Mouse (Mus musculus) natural killer cell, adult 2 months (primary cell): ENCODE data around the gene Zbtb21.
"Not testable (repeated sequence)": the region's sequence is repeated elsewhere in the genome, so short reads cannot be mapped to it uniquely, and the experiment has no call there.

Experiments
- DNase-seq, 2 experiments: peaks; one replicate each; pipeline ENCODE4 v3.0.0; 2022; ENCODE audit warnings: low spot score in 2 of 2

Zbtb21 gene

DNA sequence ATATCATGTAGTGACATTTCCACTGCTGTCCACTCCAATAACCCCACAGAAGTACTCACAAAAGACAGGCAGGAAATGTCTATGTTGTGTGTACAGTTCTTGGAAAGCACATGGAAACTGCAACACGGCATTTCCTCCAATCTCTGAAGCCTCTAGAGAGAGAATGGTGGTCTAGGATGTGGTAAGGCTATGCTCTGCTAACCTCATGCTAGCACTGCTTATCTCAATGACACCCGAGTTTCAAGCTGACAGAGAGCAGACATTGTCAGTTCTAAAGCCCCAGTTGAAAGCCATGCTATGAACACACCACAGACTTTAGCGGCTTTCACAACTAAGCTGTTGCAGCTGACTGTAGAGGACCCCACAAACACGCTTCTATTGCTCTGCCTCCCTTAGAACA lies 13.6 kb downstream of the Zbtb21 start:
- DNase-seq: no peak

DNA sequence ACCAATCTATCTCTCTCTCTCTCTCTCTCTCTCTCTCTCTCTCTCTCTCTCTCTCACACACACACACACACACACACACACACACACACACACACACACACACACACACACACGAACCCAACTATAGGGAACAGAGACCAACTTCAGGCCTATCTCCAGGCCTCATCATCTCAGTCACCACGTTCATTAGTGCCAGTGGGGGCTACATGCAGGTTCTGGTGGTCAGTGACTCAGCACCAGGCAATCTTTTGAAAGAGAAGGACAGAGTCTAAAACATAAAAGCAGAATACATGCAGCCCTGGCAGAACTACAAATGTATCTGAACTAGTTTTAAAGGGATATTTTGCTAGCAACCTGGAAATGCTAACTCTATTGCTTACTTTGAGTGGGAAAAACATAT lies 15.4 kb downstream of the Zbtb21 start:
- not testable (repeated sequence) for DNase-seq

DNA sequence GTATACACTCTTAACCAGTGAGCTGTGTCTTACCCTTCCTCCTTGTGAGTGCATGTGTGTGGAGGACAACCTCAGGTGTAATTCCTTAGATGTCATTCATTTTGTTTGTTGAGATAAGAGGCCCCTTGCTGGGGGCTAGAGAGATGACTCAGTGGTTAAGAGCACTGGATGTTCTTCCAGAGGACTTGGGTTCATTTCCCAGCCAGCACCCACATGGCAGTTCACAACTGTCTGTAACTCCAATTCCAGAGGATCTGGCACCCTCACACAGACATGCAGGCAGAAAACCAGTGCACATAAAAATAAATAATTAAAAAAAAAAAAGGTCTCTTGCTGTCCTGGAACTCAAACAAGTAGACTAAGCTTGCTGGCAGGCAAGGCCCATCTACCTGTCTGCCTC lies 20.6 kb downstream of the Zbtb21 start:
- DNase-seq: no peak

GRCm38 (mm10) chr16:97940471-97940973 lies 21.9 kb downstream of the Zbtb21 start:
- DNase-seq: no peak

- DNase-seq: no peak
These were observed 26.6 kb downstream of the Zbtb21 start for GRCm38 (mm10) chr16:97935815-97936214.

- DNase-seq: no peak
These were observed 32.2 kb downstream of the Zbtb21 start for GRCm38 (mm10) chr16:97930231-97930630.

DNA sequence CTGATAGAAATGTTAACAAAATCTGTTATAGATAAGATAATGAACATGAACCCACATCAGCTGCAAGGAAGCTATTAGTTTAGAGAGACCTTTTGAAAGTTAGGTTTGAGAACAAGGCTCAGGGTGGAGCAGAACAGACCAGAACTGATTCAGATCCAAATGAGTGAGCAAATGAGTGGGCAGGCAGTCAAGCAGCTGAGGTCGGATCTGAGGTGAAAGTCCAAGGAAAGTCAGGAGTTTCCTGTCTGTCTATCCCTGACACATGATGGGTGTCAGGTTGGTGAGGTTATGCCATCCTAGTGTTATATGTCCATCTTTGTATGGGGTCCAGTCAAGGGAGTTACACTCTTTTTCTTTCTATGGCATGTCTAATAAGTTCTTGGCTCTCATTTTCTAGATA lies 32.9 kb downstream of the Zbtb21 start:
- no peak for DNase-seq

DNA sequence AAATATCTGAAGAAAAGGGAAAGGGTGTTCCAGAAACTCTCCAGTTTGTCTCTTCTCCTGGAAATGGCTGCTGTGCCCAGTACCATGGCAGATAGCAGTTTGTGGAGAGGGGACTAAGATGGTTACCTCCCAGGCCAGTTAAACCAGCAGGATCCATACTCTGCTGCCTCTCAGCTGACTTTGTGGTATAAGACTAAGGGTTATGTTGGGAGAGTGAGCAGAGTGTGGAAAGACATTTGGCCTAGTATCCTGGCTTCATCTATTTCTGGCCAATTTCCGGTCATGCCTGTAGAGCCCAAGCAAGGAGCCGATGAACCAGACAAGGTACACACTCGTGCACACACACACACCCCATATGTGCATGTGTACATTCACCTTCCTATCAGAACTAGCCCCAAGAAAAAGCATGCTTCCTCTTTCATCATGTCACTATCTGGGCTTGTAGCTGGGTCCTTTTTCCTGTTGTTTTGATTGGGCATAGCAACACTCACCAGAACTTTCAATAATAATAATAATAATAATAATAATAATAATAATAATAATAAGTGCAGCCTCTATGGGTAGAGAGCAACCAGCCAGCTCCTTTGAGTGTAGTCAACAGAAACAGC lies 35.0 kb downstream of the Zbtb21 start:
- DNase-seq: no peak

- no peak for DNase-seq
These were observed 36.0 kb downstream of the Zbtb21 start for GRCm38 (mm10) chr16:97926381-97926780.

DNA sequence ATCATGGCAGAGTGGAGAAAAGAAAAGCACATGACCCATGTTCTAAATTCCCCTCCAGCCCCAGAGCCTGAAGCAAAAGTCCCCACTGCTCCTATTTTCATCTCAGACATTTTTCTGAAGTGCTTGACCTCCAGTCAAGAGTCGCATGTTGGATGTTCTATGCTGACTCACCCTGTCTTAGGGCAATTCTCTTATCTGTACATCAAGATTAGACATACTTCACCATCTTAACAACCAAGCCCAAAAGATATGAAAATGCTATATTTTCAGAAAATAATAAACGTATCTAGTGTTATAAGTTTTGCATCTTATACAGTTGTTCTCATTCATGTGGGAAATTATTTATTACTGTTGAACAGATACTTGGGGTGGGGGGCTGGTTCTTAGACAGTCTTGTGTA lies 36.7 kb downstream of the Zbtb21 start:
- no peak for DNase-seq

DNA sequence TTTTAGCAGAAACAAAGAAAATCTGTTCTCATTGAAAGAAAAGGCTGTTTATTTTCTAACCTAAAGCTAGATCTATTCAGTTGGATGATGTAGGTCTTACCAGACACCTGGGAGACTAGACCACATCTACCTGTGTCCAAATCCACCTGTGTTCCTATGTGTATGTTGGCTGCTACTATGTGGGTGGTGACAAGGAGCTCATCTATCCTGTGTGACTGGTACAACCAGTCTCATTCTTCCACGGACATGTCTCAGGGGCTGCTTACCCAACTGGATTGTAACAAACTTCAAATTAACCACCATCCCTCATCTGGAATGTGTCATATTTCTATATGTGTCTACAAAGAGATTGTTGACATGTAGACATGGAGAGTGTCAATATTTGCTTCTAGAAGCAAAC lies 38.7 kb downstream of the Zbtb21 start:
- no peak for DNase-seq

GRCm38 (mm10) chr16:97922779-97923126 lies 39.7 kb downstream of the Zbtb21 start:
- no peak for DNase-seq

DNA sequence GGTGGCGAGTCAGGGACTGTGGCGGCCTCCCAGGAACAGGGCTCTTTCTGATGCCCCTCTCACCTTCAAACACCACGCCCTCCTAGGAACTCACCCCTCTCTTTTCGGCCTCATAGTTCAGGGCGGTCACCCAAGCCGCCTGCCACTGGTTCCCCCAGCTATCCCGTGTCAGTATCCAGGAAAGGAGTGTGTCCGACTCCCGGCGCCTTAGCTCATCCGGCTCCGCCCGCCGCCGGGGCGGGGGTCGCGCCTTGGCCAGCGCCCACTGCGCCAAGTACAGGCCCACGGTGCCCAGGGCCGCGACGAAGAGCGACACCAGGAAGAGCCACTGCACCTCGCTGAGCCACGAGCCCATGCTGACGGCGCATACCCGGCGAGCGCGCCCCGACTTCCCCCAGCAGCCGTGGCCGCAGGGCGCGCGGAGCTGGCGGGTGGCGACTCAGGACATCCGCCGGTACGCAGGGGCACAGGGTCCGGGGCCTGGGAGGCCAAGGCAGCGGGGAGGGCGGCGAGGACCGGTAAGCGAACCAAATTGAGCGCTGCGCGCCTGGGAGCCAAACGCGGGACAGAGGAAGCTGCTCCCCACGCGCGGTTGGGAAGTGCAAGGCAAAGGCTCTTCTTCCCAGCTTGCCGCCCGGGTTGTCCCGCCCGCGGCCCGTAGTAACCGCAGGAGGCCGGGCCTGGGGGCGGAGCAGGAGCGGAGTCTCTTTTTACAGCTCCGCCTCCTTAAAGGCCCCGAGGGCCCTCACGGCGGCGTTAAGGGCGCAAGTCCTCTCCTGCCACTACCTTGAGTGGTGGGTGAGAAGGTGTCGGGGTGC lies 40.3 kb downstream of the Zbtb21 start:
- DNase-seq: peak; percentile 66

DNA sequence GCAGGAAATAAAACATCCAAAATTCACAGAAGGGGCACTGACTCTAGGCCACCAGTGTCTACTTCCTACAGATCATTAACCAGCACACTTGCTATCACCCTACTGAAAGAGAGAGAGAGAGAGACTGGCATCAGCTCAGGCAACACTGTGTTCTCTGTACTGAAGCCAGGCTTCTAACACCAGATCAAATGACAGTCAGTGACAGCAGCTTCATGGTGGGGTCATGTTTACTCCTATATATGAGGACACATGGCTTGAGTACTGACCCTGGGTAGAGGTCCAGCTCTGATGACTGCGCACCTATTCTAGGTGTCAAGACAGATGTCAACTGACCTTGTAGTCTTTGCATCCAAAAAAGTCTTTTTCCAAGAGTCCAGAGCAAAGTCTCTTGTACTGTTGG lies 41.8 kb downstream of the Zbtb21 start:
- no peak for DNase-seq

DNA sequence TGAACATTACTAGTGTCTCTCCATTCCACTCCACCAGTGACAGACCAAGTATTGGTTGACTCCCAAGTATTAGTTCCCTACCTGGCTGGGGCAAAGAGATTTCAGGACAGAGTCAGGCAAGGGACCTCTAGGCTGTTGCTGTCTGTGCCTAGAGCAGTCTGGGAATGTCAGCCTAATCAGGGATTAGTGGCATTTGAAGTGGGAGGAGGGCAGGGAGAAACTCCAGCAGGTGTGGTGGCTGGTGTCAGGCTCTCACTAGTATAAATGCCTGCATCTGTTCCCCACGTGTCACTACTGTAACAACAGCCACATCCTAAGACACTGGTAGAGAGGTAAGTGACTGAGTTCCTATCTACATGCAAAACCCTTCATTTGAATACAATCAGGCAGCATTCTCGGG lies 42.6 kb downstream of the Zbtb21 start:
- DNase-seq: no peak

DNA sequence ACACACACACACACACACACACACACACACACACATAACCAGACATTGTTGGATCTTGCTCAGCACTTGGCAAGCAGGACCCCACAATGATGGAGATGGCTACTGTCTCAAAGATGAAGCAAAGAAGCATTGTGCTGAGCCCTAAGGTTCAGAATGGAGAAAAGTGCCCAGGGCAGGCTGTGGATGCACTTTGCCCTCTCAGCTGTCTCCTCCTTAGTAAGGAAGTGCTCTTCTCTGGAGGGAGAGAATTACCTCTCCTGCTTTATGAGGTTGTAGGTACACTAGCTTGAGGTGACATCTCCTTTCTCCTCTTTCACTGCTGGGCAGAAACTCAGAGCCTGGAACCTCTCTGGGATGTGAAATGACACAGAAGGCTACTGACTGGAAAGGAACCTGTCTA lies 49.5 kb downstream of the Zbtb21 start:
- DNase-seq: no peak

- DNase-seq: no peak
These were observed 53.1 kb downstream of the Zbtb21 start for GRCm38 (mm10) chr16:97909356-97909755.

DNA sequence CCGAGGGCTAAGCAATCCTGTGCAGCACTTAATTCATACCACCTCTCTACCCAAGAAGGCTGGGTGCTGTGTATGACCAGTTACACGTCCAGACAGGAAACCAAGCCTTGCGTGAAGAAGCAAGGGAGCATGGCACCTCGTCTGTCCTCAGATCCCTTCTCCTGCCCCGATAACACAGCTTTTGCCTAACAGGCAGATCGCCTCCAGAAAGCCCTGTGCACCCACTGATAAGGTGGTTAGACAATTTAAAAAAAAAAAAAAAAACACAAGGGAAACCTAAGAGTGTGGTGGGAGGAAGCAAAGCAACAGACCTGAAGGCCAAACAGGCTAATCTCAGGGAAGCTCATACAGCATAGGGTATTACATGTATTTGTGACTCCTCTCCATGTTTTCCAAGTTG lies 54.9 kb downstream of the Zbtb21 start:
- DNase-seq: no peak

DNA sequence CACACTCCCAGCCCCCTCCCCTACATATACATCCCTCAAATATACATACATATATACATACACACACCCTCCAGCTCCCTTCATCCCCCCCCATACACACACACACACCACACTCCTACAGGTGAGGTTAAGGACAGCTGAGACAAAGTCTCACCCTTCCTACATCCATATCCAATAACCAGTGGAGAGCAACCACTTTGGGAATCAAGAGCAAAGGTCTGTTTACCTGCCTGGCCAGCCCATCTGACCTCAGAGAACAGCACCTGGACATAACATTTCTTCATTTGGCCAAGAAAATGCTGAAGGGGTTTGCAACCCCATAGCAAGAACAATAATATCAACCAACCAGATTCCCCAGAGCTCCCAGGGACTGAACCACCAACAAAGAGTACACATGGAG lies 56.1 kb downstream of the Zbtb21 start:
- no peak for DNase-seq

- DNase-seq: no peak
These were observed 56.9 kb downstream of the Zbtb21 start for GRCm38 (mm10) chr16:97905449-97905991.

GRCm38 (mm10) chr16:97904035-97904434 lies 58.4 kb downstream of the Zbtb21 start:
- no peak for DNase-seq

DNA sequence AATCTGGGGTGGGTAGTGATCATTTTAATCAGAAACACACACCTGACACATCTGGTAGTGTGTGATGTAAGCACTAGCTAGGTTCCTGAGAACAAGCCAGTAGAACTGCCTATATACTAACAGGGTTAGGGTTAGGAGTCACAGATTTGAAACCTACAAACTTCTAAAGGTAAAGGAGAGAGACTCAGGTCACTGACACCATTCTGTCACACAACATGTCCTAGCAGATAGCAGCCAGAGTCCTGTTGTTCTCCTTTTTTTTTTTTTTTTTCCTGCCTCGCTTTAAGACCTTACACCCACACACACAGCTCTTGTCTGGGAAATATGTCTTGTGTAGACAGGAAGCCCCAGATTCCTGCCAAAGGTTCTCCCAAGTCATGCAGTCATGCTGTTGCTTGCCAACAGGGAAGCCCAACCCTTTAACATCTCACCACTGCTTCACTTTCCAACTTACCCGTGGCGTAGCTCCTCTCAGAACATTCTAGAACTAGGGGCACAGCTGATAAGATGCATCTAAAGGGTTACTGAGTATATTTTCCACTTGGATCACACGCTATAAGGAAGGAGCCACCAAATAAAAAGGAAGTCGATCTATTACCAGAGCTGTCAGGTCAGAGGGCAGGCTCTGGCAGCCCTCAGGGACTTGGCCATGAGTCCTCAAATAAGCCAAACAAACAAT lies 64.9 kb downstream of the Zbtb21 start:
- DNase-seq: no peak
